Mouse (Mus musculus): ENCODE measurements at regions not wholly inside any gene's neighbourhood (a gene's known extent, or its start where the extent isn't known, plus 50 kb on each side); places are given as distances from the start of the nearest gene placed in this dataset.

DNA sequence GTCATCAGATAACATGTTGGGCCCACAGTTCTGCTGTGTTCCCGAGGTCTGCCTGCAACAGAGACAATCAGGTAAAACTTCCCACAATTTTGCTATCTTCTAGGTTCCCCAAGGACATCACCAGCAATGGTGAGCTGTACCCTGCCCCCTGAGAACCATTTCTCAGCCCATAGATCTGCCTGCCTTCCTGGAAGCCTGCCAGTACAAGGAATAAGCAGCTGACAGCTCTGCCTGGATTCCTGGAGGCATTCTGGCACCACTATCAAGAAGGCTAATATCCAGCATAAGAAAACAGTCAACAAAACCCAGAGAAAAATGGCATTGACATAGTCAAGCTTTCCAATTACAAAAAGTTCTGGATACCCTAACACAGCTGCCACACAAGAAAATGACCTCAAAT, 774.2 kb upstream of the Ppp6c start:
- no peaks in the 10 kb centered on the region for H3K36me3 ChIP-seq
- no peaks in the 10 kb centered on the region for H3K9me3 ChIP-seq
- H3K4me1 ChIP-seq (replicated peaks), result no peaks in the 10 kb centered on the region
- no peaks in the 10 kb centered on the region for H3K27me3 ChIP-seq
- 63% methylated on average over 1 of the region's 1 CpGs for WGBS
- no peak overlapping the region for H3K27ac ChIP-seq (replicated peaks)
- no peak overlapping the region for H3K4me2 ChIP-seq
- H3K4me3 ChIP-seq, result no peak overlapping the region
- ATAC-seq (ENCODE audit: low FRiP score, low read depth), result peak; percentile 38; the same call in 1 of the 2 replicates
- no peak overlapping the region for H3K9ac ChIP-seq

Data from hindbrain, embryonic 15.5 days (tissue).